Mouse (Mus musculus): ENCODE results near the gene Snx14. TPM values are rescaled to one million over a fixed set of nuclear protein-coding genes. Genes with fewer than 3 reads are reported as not detected.

Snx14 gene
- polyA plus RNA-seq, 1 experiment from 2014 or later = 19.8 TPM

DNA sequence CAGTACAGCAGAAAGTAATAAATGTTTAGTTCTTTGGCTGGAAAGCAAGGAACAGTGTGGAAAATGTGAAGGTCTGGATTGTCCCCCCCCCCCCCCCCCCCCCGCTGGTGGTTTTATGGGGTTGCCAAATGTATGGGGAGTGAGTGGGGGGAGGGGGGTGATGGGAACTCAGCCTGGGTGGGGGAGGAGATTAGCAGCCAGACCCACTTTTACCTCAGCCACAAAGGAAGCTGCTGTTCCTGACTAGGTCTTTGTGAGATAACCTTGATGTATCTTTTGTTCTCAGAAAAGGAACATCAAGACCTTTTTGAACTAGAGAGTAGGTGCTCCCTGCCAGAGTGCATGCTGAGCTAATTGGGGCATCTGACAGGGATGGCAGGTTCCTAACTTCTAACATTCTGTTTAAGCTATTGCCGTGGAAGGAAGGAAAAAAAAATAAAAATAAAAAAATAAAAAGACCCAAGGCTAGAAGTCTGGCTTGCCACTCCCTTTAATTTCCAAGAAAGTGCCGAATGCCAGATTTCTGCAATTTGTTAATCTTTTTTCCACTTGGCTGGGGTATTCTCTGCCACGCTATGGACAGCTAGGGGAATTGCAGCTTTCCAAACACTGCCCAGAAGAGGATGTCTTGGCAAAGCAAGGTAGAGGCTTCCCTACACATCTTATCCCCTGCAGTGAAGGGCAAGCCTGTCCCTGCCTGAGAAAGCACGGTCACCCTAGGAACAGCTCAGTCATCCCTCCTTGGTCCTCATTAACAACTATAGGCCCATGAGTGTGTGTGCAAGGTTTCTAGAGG, 76.5 kb downstream of the Snx14 start:
- Histone ChIP-seq H3K9me3 (ENCODE audit: control insufficient read depth, low read length) (no peaks in the 10 kb centered on the region), H3K27me3 (ENCODE audit: control insufficient read depth, insufficient read depth, low read length) (no peaks in the 10 kb centered on the region), H3K27ac (replicated peaks) (no peak overlapping the region), H3K9ac (ENCODE audit: low read length) (no peak overlapping the region), H3K4me1 (replicated peaks; ENCODE audit: control insufficient read depth, insufficient read depth) (no peaks in the 10 kb centered on the region), H3K4me2 (replicated peaks; ENCODE audit: low read depth) (no peak overlapping the region), H3K36me3 (ENCODE audit: control insufficient read depth, insufficient read depth, low read length) (no peaks in the 10 kb centered on the region), H3K4me3 (ENCODE audit: low read depth, low read length) (no peak overlapping the region)
- 17% methylated on average over 5 of the region's 5 CpGs for WGBS
- TF ChIP-seq EP300 (optimal IDR thresholded peaks at IDR 0.05) (no peak), CTCF (IDR thresholded peaks at IDR 0.05; ENCODE audit: low read depth) (peak; percentile 65)
- ATAC-seq (ENCODE audit: low FRiP score, low TSS enrichment) = no peak
- no peak for DNase-seq (ENCODE audit: low spot score)

DNA sequence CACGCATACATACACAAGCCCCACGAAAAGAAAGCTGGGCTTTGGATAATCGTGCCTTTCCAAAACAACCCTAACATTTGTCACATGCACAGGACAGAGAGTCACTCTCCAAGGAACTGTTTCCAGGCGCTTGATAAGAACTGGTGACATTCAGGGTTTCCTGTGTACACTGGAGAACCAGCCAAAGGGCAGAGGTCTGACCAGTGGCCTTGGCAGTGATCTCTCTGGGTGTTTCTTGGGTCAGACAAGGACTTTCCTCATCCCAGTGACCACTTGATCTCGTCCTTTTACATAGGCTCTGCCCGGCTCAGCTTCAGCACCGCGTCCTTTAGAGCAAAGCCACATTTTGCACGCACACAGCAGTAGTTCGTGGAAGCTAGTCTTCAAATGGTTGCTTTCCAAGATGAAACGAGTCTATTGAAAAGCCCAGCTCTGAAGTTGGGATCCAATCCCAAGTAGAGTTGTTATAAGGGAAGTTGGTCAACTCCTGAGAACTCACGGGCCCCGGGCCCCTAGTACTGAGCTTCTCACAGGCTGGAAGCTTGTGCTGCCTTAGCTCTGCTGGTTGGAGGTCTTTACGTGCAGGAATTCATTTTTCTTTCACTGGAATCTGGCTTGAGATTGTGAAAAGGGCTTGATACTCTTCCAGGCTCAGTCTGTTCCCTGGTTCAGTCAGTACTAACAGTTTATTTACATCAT, 77.4 kb downstream of the Snx14 start:
- DNase-seq (ENCODE audit: low spot score) = no peak
- peak overlapping the region; percentile 61 for H3K27ac ChIP-seq (replicated peaks)
- TF ChIP-seq EP300 (optimal IDR thresholded peaks at IDR 0.05) (no peak), CTCF (IDR thresholded peaks at IDR 0.05; ENCODE audit: low read depth) (no peak)

DNA sequence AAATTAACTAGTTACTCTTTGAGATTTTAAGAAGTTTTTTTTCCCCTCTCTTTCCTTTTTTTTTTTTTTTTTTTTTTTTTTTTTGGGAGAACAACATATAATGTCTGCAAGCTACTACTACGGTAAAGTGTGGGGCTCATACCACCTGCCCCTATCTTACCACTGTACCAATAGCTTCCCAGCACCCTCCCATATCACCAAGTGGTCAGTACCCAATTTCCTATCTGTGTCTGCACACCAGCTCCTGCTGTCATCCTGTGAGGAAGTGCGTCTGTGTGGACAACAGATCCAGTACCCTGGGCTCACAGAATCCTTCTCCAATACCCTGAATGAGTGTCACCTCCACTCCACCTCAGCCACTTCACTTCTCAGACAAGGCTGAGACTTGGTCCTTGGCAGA, 79.6 kb downstream of the Snx14 start:
- Histone ChIP-seq H3K9ac (ENCODE audit: low read length) (no peak overlapping the region), H3K4me3 (ENCODE audit: low read depth, low read length) (no peak overlapping the region), H3K4me2 (replicated peaks; ENCODE audit: low read depth) (no peak overlapping the region), H3K9me3 (ENCODE audit: control insufficient read depth, low read length) (no peaks in the 10 kb centered on the region), H3K4me1 (replicated peaks; ENCODE audit: control insufficient read depth, insufficient read depth) (no peaks in the 10 kb centered on the region), H3K27ac (replicated peaks) (no peak overlapping the region), H3K36me3 (ENCODE audit: control insufficient read depth, insufficient read depth, low read length) (no peaks in the 10 kb centered on the region), H3K27me3 (ENCODE audit: control insufficient read depth, insufficient read depth, low read length) (no peaks in the 10 kb centered on the region)
- 85% methylated on average over 2 of the region's 2 CpGs for WGBS
- DNase-seq (ENCODE audit: low spot score) (no peak), ATAC-seq (ENCODE audit: low FRiP score, low TSS enrichment) (no peak)
- TF ChIP-seq EP300 (optimal IDR thresholded peaks at IDR 0.05) = no peak

More for the DNA sequence above, 77.4 kb downstream of the Snx14 start:
- H3K4me3 ChIP-seq (ENCODE audit: low read depth, low read length) = no peak overlapping the region
- H3K27me3 ChIP-seq (ENCODE audit: control insufficient read depth, insufficient read depth, low read length) = no peaks in the 10 kb centered on the region
- no peak overlapping the region for H3K9ac ChIP-seq (ENCODE audit: low read length)
- no peaks in the 10 kb centered on the region for H3K9me3 ChIP-seq (ENCODE audit: control insufficient read depth, low read length)
- no peaks in the 10 kb centered on the region for H3K4me1 ChIP-seq (replicated peaks; ENCODE audit: control insufficient read depth, insufficient read depth)
- ATAC-seq (ENCODE audit: low FRiP score, low TSS enrichment) = peak; percentile 16; the same call in 1 of the 2 replicates
- H3K4me2 ChIP-seq (replicated peaks; ENCODE audit: low read depth) = no peak overlapping the region
- H3K36me3 ChIP-seq (ENCODE audit: control insufficient read depth, insufficient read depth, low read length) = no peaks in the 10 kb centered on the region
- WGBS = 65% methylated on average over 14 of the region's 14 CpGs

DNA sequence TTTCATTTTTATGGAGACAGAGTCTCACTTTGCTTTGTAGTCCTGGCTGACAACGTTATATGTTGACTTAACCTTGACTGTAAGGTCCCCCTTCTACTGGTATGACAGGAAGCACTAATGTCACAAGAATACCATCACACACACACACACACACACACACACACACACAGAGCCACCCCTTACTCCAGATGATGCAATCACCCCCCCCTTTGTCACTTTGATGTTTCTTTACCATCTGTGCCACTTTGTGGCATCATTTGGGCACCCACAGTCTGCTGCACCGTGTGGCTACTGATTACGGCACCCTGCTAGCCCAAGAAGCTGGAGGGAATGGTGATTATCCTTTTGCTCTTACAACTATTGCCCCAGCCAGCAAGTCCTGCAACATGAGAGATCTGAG, 81.6 kb downstream of the Snx14 start:
- WGBS = 49% methylated on average over 3 of the region's 3 CpGs
- no peak overlapping the region for H3K9ac ChIP-seq (ENCODE audit: low read length)
- DNase-seq (ENCODE audit: low spot score) = no peak
- ATAC-seq (ENCODE audit: low FRiP score, low TSS enrichment) = no peak
- H3K27me3 ChIP-seq (ENCODE audit: control insufficient read depth, insufficient read depth, low read length) = no peaks in the 10 kb centered on the region
- H3K27ac ChIP-seq (replicated peaks) = no peak overlapping the region
- H3K4me2 ChIP-seq (replicated peaks; ENCODE audit: low read depth) = no peak overlapping the region
- no peaks in the 10 kb centered on the region for H3K9me3 ChIP-seq (ENCODE audit: control insufficient read depth, low read length)
- H3K36me3 ChIP-seq (ENCODE audit: control insufficient read depth, insufficient read depth, low read length) = no peaks in the 10 kb centered on the region
- TF ChIP-seq EP300 (optimal IDR thresholded peaks at IDR 0.05) = no peak
- TF ChIP-seq CTCF (IDR thresholded peaks at IDR 0.05; ENCODE audit: low read depth) = no peak
- no peaks in the 10 kb centered on the region for H3K4me1 ChIP-seq (replicated peaks; ENCODE audit: control insufficient read depth, insufficient read depth)
- no peak overlapping the region for H3K4me3 ChIP-seq (ENCODE audit: low read depth, low read length)

DNA sequence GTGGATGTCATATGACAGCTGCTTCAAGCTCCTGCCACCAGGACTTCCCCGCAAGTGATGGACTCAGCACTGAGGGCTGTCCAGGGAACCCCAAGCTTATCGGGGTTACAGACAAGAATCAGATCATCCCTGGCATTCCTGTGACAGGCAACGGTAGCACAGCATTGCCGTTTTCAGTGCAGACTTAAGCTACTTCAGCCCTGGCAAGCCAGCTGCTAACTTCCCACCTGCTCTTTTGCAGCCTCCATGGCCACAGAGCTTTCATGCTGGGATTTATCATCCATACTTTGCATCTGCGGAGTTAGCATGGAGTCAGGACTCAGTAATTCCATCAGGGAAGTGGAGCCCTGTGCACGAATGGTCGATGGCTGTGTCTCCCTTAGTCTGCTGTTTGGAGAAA, 85.3 kb downstream of the Snx14 start:
- H3K4me2 ChIP-seq (replicated peaks; ENCODE audit: low read depth) = no peak overlapping the region
- DNase-seq (ENCODE audit: low spot score) (no peak), ATAC-seq (ENCODE audit: low FRiP score, low TSS enrichment) (no peak)
- H3K9me3 ChIP-seq (ENCODE audit: control insufficient read depth, low read length) = no peaks in the 10 kb centered on the region
- no peaks in the 10 kb centered on the region for H3K36me3 ChIP-seq (ENCODE audit: control insufficient read depth, insufficient read depth, low read length)
- no peak overlapping the region for H3K27ac ChIP-seq (replicated peaks)
- no peak overlapping the region for H3K9ac ChIP-seq (ENCODE audit: low read length)
- peaks cover 3% of the 10 kb centered on the region; the same call in 1 of the 2 replicates for H3K4me1 ChIP-seq (replicated peaks; ENCODE audit: control insufficient read depth, insufficient read depth)
- TF ChIP-seq CTCF (IDR thresholded peaks at IDR 0.05; ENCODE audit: low read depth) (no peak), EP300 (optimal IDR thresholded peaks at IDR 0.05) (no peak)
- H3K4me3 ChIP-seq (ENCODE audit: low read depth, low read length) = no peak overlapping the region
- WGBS = 88% methylated on average over 7 of the region's 7 CpGs
- H3K27me3 ChIP-seq (ENCODE audit: control insufficient read depth, insufficient read depth, low read length) = no peaks in the 10 kb centered on the region

DNA sequence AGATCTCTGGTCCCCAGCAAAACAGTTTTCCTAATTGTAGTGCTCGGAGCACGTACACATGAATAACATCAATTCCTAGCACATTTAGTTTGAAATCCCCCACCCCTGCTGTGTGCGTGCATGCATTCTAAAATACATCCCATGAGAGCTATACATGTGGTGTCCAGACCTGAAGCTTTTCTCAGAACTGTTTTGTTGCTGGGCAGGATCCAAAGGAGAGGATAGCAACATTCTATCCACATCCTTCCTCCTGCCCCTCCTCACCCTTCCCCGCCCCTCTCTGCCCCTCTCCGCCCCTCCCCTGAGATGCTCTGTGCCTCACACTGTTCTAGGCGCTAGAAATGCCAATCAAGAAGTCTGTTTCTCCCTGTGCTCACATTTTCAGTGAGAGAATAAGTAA, 86.0 kb downstream of the Snx14 start:
- no peaks in the 10 kb centered on the region for H3K36me3 ChIP-seq (ENCODE audit: control insufficient read depth, insufficient read depth, low read length)
- WGBS = 73% methylated on average over 6 of the region's 6 CpGs
- no peak overlapping the region for H3K4me2 ChIP-seq (replicated peaks; ENCODE audit: low read depth)
- no peak for TF ChIP-seq CTCF (IDR thresholded peaks at IDR 0.05; ENCODE audit: low read depth)
- ATAC-seq (ENCODE audit: low FRiP score, low TSS enrichment) = no peak
- no peak for DNase-seq (ENCODE audit: low spot score)
- no peaks in the 10 kb centered on the region for H3K9me3 ChIP-seq (ENCODE audit: control insufficient read depth, low read length)
- H3K4me3 ChIP-seq (ENCODE audit: low read depth, low read length) = no peak overlapping the region
- H3K27ac ChIP-seq (replicated peaks) = no peak overlapping the region
- peaks cover 3% of the 10 kb centered on the region; the same call in 1 of the 2 replicates for H3K4me1 ChIP-seq (replicated peaks; ENCODE audit: control insufficient read depth, insufficient read depth)
- H3K9ac ChIP-seq (ENCODE audit: low read length) = no peak overlapping the region
- H3K27me3 ChIP-seq (ENCODE audit: control insufficient read depth, insufficient read depth, low read length) = no peaks in the 10 kb centered on the region
